Mouse (Mus musculus) CD4-positive, CD25-positive, alpha-beta regulatory T cell, adult 2 months (primary cell): ENCODE measurements around the gene Abhd10.
A peak's percentile ranks its signal among the peaks of the same experiment; 100 is the strongest.

Experiments used
- DNase-seq: peaks from one replicate; pipeline ENCODE4 v3.0.0-alpha.2; 2012; ENCODE audit warnings: low read depth, low spot score

Gene Abhd10

GRCm38 (mm10) chr16:45742615-45743476 lies at the start of gene Abhd10:
Abhd10 (minus strand) TSS chr16:45742955.
- peak; percentile 97 for DNase-seq

- DNase-seq: no peak
Measured at GRCm38 (mm10) chr16:45791286-45791685, 48.5 kb upstream of the Abhd10 start.

GRCm38 (mm10) chr16:45789311-45789710 lies 46.6 kb upstream of the Abhd10 start:
- no peak for DNase-seq

- no peak for DNase-seq
Measured at GRCm38 (mm10) chr16:45787650-45788049, 44.9 kb upstream of the Abhd10 start.

- peak; percentile 80 for DNase-seq
Measured at GRCm38 (mm10) chr16:45786639-45787038, 43.9 kb upstream of the Abhd10 start.

- DNase-seq: peak; percentile 50
Measured at GRCm38 (mm10) chr16:45780001-45780400, 37.2 kb upstream of the Abhd10 start.

GRCm38 (mm10) chr16:45774813-45775212 lies 32.1 kb upstream of the Abhd10 start:
- DNase-seq: no peak

- no peak for DNase-seq
Measured at GRCm38 (mm10) chr16:45770914-45771313, 28.2 kb upstream of the Abhd10 start.

- no peak for DNase-seq
Measured at GRCm38 (mm10) chr16:45767853-45768640, 25.3 kb upstream of the Abhd10 start.

- DNase-seq: no peak
Measured at GRCm38 (mm10) chr16:45767434-45767833, 24.7 kb upstream of the Abhd10 start.

- DNase-seq: no peak
Measured at GRCm38 (mm10) chr16:45765801-45766494, 23.2 kb upstream of the Abhd10 start.

GRCm38 (mm10) chr16:45765102-45765501 lies 22.3 kb upstream of the Abhd10 start:
- DNase-seq: no peak

- no peak for DNase-seq
Measured at GRCm38 (mm10) chr16:45762859-45763505, 20.2 kb upstream of the Abhd10 start.

GRCm38 (mm10) chr16:45761425-45761824 lies 18.7 kb upstream of the Abhd10 start:
- DNase-seq: no peak

- peak; percentile 39 for DNase-seq
Measured at GRCm38 (mm10) chr16:45758726-45759269, 16.0 kb upstream of the Abhd10 start.

GRCm38 (mm10) chr16:45757421-45758078 lies 14.8 kb upstream of the Abhd10 start:
- peak; percentile 18 for DNase-seq

GRCm38 (mm10) chr16:45756855-45757254 lies 14.1 kb upstream of the Abhd10 start:
- peak; percentile 83 for DNase-seq

GRCm38 (mm10) chr16:45743591-45744144 lies 913 bp upstream of the Abhd10 start:
- peak; percentile 20 for DNase-seq

GRCm38 (mm10) chr16:45737880-45738279 lies 4.9 kb downstream of the Abhd10 start:
- DNase-seq: no peak

- DNase-seq: no peak
Measured at GRCm38 (mm10) chr16:45736724-45737123, 6.0 kb downstream of the Abhd10 start.
